Mouse (Mus musculus) gonadal fat pad, adult 2 months (tissue): ENCODE measurements around the gene L3mbtl3. TPM values are rescaled to one million over a fixed set of nuclear protein-coding genes. Genes with fewer than 3 reads are reported as not detected.

Experiments used
- DNase-seq: peaks from one replicate; pipeline ENCODE4 v3.0.0-alpha.2; 2012; ENCODE audit warnings: low read depth
- polyA plus RNA-seq: library from polyadenylated mRNA; depleted of rRNA; stranded (reverse); fragments of >200 nt; gene quantifications from 2 replicates; pipeline ENCODE4 v1.2.3, GENCODE M21; 2012; rRNA removed

The L3mbtl3 gene
- 6.5 and 10.0 TPM in 2 replicates for polyA plus RNA-seq

DNA sequence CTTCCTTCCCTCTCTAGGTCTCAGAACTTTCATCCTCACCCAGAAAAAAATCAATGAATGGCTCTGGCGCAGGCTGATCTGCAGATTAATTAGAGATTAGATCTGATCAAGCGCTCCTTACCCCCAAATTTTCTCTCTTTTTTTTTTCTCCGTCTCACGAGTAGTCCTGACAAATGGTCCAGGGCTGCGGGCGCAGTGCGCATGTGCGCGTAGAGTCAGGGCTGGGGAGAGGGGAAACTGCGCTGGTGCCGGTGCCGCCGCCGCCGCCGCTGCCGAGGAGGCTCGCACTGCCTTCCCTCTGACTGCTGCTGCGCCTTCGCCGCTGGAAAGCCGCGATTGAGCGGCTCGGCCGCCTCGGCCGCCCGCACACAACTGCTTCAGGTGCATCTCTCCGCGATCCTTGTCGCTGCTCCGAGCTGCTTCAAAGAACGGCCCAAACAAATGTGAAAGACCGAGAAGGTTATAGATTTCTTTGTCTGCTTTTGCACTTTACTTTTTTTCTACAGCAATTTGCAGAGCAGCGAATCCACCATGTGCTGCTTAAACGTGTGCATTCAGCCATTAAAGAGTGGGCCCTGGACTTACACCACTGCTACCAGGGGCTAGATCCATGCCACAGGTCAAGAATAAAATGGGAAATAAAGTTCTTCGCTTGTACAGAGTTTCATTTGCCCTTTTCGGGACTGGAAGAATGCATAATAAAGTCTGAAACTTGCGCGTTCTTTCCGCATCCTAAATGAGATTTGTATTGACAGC, at the start of gene L3mbtl3:
L3mbtl3 (minus strand) TSS at position 182 of the 756 bp plus-strand sequence.
- DNase-seq = no peak

DNA sequence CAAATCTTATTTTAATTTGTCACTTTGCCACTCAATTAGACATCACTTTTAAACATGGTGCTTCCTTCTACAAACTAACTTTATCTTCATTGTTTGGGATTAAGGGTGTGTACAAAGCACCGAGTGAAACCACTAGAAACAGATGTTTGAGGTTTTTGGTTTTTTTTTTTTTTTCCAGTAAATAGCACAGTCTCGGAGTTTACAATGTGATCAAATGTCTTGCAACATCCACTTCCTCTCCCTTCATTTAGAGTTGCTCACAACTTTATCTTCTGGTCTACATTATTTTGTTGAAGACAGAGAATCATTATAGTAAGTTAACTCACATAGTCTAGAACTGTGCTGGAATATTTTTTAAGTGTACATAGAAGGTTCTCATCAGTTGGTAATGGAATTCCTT, 45.4 kb upstream of the L3mbtl3 start:
- DNase-seq = no peak

DNA sequence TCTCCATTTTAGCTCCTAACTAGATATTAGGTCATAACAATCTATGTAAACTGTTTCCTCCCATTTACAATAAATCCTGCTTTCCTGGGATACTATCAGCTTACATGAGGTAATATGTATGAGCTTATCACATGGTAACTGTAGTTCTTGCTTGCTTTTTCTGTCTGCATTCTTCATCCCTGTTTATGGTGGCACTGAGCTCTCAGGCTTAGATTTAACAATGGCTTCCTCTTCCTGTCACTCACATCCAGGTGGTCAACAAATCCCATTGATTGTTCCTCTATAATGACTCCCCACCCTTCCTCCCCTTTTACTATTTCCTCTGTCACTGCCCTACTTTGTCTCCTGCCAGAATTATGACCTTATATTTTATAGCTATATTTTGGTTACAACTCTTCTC, 12.9 kb upstream of the L3mbtl3 start:
- no peak for DNase-seq

DNA sequence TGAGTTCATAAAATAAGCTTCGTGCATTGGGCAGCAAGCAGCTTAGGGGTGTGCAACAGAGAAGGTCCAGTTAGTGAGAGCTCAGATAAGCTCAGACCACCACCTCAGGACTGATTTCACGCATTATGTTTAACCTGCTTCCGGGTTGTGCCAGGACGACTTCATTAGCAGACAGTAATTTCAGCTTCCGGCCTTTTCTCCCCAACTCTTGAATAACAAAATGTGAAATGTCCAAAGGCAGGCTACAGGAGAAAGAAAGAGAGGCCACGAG, 1.5 kb upstream of the L3mbtl3 start:
- DNase-seq = no peak

DNA sequence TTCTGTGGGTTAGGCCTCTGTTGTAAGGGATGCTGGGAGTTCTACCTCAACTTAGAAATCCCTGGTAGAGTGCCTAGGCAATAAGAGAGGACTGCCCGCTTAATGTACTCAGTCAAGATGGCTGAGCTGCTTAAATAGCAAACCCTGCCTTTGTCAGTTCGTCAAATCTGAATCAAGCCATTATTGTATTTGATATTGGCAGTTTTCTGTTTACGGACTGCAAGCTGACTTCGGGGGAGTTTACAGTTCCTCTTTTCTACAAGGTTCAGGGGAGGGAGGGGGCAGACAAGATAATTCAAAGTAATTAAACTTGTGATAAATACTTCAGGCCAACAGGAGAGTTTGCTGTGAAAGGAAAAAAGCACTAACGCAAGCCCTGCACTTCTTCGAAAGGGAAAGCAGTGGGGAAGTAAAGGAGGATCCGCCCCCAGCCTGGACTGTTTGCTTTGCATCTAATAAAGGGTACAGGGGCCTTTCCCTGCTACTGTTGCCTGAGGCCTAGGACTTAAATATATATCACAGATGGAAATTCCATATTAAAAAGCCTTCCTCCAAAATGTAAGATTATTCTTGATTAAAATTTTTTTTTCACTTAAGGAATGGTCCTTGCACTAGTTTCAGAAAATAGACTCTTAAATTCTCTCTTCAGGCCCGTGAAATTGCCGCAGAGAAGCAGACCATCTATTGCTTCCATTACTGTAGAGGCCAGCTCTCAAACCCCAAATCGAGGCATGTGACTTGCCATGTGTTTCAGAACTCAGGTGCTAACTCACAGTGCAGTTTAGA, 968 bp upstream of the L3mbtl3 start:
- DNase-seq = no peak

DNA sequence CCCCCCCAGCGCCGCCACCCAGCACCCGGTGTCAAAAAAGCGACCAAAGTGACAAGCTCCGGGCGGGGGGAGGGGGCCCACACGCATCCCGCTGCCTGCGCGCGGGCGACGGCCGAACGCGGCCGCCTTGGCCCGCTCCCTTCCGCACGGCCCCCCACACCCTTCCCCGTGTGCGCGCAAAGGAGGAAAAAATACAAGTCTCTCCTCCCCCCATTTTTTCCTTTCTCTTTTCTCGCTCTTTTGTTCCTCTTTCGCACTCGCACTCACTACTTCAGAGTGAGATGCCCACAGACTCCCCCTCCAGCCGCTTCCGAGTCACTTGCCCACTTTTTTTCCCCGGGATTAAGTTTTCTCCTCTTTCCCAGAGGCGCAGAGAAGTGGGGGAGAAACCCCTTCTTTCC, 420 bp downstream of the L3mbtl3 start:
- DNase-seq = no peak

DNA sequence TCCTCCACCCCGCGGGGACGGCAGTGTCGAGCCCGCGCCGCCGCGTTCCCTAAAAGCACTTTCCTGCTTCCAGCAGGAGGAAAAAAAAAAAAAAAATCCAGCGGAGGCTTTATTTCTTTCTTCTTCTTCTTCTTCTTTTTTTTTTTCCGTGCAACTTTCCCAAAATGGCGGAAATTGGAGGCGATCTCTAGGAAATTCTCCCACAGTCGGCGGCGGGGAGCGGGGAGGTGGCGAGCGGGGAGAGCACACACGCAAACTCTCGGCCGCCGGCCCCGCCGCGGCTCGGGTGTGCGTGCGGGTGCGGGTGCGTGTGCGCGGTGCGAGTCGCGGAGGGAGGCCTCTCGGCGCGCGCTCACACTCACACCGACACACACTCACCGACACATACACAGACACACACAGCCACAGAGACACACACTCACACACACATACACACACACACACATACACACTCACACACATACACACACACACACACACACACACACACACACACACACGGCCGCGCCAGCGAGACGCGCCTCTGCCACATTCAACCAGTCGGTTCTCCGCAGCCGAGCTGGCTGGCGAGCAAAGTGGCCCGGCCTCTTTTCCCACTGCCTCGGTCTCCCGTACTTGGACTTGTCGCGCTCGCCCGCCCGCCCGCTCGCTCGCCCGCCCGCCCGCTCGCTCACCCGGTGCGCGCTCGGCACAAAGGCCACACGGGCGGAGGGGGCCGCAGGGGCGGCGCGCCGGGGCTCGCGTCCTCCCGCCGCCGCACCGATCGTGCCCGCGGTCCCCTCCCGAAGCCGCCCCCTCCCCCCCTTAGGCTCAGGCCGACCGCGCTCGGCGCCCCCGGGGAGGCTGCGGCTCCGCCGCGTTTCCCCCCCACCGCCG, 1.1 kb downstream of the L3mbtl3 start:
- DNase-seq = no peak

DNA sequence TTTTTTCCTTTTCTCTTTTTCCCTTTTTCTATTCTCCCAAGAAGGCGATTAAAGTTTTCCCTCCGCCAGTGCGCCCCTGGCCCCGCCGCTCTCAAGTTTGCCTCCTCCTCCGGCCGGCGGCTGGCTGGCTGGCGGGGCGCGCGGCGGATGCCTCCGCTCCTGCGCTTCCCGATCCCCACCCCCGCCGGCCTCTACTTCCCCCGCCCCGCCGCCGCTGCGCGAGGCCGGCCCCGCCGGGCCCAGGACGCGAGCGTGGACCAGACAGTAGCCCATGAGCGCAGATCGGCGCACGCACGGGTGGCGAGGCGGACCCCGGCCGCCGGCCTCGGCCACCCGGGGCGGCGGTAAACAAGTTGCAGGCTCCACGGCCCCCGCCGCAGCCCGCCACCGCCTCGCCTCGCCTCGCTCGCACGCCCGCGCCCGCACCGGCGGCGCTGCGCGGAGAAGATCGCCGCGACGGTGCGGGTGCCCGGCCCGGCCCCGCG, 1.8 kb downstream of the L3mbtl3 start:
- DNase-seq = no peak

DNA sequence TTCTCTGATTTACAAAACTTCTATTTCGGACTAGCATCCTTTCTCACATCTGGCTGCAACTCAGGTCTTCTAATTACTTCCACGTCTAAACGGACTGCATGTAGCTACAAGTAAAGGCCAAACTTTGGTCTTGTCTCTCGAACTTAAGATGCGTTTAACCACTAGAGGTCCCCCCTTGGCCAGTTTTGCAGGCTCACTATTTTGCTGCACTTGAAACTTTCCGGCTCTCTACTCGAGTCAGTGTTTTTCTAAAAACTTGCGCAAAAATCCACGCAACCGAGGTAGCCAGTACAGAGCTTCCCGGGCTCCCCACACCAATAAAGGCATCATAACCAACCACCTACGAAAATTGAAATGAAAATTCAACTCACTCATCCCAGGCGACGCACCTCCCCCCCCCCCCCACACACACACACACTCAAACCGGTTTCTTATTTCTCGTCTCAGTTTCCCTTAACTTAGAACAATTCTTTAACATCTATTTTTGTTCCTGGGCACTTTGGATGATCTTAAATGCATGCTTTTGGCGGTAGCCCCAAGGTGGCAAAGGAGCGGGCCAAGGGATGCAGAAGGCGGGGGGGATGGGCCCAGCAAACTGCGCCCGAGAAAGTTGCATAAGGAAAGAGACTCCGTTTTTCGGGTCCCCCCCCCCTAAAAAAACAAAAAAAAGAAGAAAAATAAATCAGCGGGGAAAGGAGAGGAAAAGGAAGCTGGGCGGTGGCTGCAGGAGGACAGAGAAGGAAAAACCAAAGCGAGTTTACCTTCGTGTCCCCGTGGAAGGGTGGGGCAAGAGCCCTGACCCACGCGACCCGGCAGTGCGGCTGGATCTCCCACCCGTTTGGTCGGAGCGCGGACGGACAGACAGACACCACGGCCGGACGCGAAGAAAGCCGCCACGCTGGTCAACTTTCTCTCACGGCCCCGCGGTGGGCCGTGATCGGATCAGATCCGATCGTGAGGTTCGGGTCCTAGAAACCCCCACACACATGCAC, 2.5 kb downstream of the L3mbtl3 start:
- peak; percentile 60 for DNase-seq

DNA sequence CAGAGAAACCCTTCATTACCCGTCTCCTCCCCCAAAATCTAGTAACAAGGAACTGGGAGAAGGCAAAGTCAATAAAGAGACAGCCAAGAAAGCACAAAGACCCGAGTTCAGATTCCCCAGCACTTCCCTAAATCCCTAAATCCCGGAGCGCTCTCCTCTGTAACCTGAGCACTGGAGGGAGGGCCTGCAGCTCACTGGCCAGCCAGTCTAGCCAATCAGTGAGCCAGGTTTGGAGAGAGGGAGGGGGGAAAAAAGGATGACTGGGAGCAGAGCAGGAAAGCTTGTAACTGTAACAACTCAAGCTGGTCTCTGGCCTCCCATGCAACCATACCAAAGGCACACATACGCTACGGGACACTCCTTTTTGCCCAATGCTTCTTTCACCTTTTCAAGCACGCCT, 4.4 kb downstream of the L3mbtl3 start:
- DNase-seq = no peak

DNA sequence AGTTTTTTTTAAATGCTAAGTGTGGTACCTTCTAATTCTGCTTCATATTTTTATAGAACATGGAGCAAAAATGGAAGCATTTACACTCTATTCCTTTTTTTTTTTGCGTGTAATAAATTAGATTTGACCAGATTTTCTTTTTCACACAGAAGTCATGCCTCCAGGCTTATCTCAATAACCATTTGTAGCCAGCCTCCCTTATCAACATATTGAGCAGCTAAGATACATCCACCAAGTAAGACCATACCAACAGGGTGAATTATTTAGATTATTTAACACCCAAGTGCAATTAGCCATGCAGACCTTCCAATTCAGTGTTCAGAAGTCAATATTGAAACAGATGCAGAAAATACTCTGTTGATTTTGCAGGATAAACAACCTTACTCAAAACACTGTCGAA, 10.8 kb downstream of the L3mbtl3 start:
- no peak for DNase-seq

DNA sequence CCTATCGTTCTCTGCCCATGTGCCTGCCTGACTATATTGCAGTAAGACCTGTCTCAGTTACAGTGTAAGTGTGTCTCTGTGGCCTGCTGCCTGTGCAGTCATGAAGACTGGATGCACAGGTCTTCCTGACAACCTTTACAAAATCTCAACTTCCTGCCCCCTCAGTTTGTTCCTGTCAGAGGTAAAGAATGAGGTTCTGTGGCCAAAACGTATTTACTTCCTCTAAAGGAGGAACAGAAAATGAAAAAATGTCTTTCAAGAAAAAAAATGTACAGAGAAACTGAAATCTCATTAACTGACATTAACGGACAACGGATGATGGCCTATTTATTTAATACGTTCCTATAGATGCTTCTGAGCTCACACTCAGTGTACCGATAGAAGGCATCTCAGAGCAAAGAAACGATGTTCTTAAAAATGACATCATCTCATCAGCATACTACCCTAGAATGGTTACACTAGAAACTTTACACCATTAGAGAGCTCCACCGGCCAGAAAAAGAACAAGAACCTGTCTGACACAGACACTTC, 11.4 kb downstream of the L3mbtl3 start:
- DNase-seq = no peak

DNA sequence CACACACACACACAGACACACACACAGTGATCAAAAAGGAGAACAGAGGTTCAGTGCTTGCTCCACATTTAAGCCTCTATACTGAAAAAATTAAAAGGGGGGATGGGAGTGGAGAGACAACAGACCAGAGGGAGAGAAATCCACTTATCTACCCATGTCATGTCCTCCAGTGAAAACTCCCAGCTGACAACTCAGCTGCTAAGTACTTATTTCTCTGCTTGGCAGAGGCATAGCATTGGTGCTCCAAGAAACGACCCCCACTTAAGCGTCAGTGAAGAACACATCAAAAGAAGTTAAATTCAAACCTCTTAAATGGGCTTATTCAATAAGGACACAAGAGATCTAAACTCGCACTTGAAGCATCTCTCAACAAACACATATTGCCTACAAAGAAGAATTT, 12.2 kb downstream of the L3mbtl3 start:
- DNase-seq = no peak

DNA sequence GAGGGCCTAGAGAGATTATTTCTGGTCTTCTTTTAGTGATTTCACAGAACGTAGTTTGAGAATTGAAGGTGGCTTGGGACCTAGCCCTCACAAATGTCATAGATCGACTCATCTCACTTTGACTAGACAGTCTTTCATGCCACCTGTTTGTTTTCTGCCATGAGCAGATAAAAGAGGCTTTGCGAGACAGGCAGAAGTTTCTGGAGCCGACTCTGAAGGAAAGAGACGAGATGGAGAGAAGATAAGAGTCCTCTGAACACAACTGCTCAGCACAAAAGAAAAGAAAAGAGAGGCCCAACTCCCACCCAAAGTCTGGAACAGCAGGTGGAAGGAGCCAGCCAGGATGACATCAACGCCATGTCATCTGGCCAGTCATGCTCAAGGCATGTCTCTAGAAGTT, 17.0 kb downstream of the L3mbtl3 start:
- no peak for DNase-seq

DNA sequence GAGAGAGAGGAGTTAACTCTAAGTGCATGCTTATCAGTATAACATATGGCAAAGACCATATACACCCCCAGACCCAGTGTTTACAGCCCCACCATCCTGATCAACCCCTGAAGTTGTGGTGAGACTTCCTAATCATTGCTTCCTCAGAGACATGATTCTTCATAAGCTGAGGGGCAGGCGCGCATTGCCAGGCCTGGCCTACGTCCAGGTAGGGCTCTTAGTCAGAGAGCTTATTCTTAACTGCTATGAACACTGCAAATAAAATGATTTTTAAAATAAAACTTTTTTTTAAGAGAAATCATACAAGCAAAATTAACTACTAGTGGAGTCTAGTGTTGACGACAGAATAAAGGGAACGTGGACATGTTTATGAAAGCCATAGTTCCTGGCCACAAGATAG, 17.5 kb downstream of the L3mbtl3 start:
- no peak for DNase-seq

DNA sequence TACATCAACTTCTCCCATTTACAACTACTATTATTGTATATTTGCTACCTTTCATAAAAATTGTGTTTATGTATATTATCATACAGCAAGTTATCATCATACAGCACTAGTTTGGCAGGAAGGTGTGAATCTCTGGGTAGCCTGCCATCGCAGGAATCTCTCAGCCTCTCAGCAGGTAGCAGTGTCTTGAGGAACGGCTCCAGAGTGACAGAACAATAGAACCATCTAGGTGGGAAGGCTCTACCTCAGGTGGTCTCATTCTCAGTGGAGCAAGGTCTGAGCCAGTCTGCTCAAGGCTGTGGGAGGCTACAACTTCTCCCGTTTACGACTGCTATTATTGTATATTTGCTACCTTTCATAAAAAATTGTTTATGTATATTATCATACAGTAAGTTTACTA, 22.0 kb downstream of the L3mbtl3 start:
- DNase-seq = no peak

DNA sequence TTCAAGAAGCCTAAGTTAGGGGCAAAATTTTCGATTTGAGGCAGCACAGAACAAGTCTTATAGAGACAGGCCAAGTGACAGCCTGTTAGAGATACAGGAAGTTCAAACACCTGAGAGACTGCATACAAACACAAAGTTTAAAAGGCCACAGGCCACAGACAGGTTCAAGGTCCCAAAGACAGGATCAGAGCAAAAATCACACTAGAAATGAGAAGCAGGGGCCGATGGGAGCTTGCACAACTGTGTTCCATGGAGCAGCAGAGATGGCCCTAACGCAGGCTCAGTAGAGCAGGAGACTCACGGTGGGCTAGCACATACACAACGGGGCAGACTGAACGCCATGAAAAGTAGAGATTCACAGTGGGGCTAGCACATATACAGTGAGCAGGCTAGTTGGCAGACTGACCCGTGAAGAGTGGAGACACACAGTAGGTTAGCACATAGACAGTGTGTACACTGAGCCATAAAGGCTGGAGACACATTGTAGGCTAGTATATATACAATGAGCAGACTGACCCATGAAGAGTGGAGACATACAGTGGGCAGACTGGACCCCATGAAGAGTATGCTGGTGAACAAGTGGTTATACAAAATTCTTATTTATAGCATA, 24.5 kb downstream of the L3mbtl3 start:
- DNase-seq = no peak

DNA sequence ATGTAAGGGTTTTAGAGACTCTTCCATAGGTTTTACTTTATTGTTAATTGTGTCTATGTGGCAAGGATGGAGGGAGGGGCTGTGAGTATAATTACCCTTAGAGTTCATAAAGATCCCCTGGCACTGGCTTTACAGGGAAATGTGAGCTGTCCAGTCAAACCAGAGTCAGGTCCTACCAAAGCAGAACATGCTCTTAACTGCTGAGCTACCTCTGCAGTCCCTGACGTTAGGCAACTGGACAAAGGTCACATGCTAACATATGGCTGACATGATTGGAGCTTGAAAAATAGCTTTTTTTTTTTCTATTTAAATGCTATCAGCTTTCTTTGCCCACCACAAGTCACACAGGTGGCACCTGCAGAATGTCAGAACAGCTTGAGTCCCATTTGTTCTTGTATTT, 25.6 kb downstream of the L3mbtl3 start:
- DNase-seq = no peak

DNA sequence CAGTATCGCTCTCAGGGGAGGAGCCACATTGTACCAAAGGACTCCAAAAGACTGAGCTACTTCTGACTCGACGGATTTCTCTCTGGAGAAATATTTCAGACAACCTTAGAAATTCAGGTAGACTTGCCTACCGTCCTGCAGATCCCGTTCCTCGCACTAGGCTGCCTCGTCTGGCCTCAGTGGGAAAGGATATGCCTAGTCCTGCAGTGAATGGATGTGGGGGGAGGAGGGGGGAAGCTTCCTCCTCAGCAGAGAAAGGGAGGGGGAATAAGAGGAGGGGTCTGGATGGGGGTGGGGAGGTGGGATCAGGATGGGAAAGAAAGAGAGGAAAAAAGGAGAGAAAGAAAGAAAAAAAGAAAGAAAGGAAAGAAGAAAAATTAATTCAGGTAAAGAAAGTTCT, 28.2 kb downstream of the L3mbtl3 start:
- DNase-seq = no peak

DNA sequence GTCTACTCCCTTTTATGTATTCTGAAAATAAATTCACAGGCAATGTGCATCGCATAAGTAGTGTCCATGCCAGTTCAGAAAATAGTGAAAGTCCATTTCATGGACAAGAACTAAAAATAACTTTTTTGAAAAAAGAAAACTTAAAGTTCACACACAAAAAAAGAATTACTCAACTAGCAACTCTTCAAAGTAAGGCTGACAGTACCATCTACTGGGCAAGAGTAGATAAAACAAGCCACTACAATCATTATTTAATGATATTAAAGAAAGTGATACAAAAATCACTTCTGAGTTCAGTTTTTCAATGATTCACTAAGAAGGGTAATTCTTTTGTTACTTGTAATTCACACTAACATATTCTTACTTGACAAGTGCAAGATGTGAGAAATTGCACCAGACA, 29.9 kb downstream of the L3mbtl3 start:
- DNase-seq = no peak
